Mouse (Mus musculus): ENCODE measurements at regions not wholly inside any gene's neighbourhood (a gene's known extent, or its start where the extent isn't known, plus 50 kb on each side); places are given as distances from the start of the nearest gene placed in this dataset. TPM values are rescaled to one million over a fixed set of nuclear protein-coding genes. Genes with fewer than 3 reads are reported as not detected.
A peak's percentile ranks its signal among the peaks of the same experiment; 100 is the strongest.

DNA sequence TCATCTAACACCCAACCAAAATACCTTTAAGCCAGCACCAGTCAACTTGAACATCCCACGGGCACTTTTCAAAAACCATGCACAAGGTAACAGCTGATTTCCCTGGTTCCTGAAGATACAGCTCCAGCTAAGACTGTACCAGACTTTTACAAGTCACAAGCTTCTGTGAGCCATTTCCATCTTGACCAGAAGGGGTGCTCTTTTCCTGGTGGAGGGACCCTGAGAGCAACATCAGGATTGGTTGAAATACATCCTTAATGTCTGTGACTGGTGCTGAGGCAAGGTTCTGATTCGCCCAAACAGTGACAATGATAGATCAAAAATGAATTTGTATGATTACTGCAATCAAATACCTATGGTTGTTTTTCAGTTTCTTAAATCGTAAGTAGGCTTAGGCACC lies 71.0 kb upstream of the Sptlc3 start:
- no peak for ATAC-seq (replicated peaks; ENCODE audit: insufficient number of reproducible peaks, low FRiP score, low TSS enrichment, low read depth)
- Histone ChIP-seq H3K36me3 (replicated peaks; ENCODE audit: control insufficient read depth, insufficient read depth, low read depth, low read length) (no peaks in the 10 kb centered on the region), H3K27me3 (ENCODE audit: control insufficient read depth, insufficient read depth, low read length) (no peaks in the 10 kb centered on the region), H3K9ac (replicated peaks; ENCODE audit: low read length) (no peak overlapping the region), H3K4me3 (ENCODE audit: low read depth, low read length) (no peak overlapping the region), H3K4me1 (ENCODE audit: control insufficient read depth, insufficient read depth, low read length) (no peaks in the 10 kb centered on the region), H3K9me3 (replicated peaks; ENCODE audit: control insufficient read depth, low read length) (no peaks in the 10 kb centered on the region), H3K27ac (replicated peaks; ENCODE audit: low read depth, low read length) (no peak overlapping the region), H3K4me2 (ENCODE audit: low read depth, low read length) (no peak overlapping the region)
- WGBS, result 91% methylated on average over 3 of the region's 3 CpGs
- DNase-seq (ENCODE audit: low spot score), result peak; percentile 10

DNA sequence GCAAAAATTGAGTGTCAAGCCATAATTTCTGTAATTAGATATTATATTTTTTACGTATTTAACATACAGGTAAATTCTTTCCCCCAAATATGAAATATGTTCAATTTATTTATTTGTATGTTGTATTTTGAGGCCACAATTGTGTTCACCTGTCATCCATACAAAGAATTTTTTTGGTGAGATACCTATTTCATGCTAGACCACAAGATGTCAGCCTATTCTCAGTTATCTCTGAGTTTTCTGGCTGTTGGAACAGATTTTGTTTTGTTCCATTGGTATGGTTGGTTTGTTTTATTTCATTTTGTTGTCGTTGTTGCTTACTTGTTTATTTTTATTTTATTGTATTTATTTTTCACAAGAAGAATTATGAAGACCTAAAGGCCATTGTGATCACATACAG lies 70.3 kb upstream of the Sptlc3 start:
- Histone ChIP-seq H3K4me3 (ENCODE audit: low read depth, low read length) (no peak overlapping the region), H3K9me3 (replicated peaks; ENCODE audit: control insufficient read depth, low read length) (no peaks in the 10 kb centered on the region), H3K4me2 (ENCODE audit: low read depth, low read length) (no peak overlapping the region), H3K9ac (replicated peaks; ENCODE audit: low read length) (no peak overlapping the region), H3K27ac (replicated peaks; ENCODE audit: low read depth, low read length) (no peak overlapping the region), H3K36me3 (replicated peaks; ENCODE audit: control insufficient read depth, insufficient read depth, low read depth, low read length) (no peaks in the 10 kb centered on the region), H3K4me1 (ENCODE audit: control insufficient read depth, insufficient read depth, low read length) (no peaks in the 10 kb centered on the region), H3K27me3 (ENCODE audit: control insufficient read depth, insufficient read depth, low read length) (no peaks in the 10 kb centered on the region)
- DNase-seq (ENCODE audit: low spot score) (no peak), ATAC-seq (replicated peaks; ENCODE audit: insufficient number of reproducible peaks, low FRiP score, low TSS enrichment, low read depth) (no peak)
- WGBS, result 75% methylated on average over 2 of the region's 2 CpGs

MicroRNAs encoded in the stretch of these regions (microRNA counts, 519-probe panel; counts per million panel counts)
- not detected for microRNA mmu-miR-1952

Small RNAs in the stretch of these regions (microRNA-seq; reads per million reads assigned to microRNA genes)
- gene Mir1952 (ENCODE audit: borderline number of aligned reads), result not detected
